Mouse (Mus musculus) A20 (cell line): ENCODE measurements around the gene Slc39a13.
"Not testable (repeated sequence)": the region's sequence is repeated elsewhere in the genome, so short reads cannot be mapped to it uniquely, and the experiment has no call there.

Source experiments
- DNase-seq: peaks from one replicate; pipeline ENCODE4 v3.0.0-alpha.2; 2011; ENCODE audit warnings: low read depth, low spot score

Gene Slc39a13

GRCm38 (mm10) chr2:91065544-91065943, 4.7 kb downstream of the Slc39a13 start:
- DNase-seq, result peak; percentile 55

- no peak for DNase-seq
Observed at GRCm38 (mm10) chr2:91064211-91064610, 6.0 kb downstream of the Slc39a13 start.

GRCm38 (mm10) chr2:91062779-91063606, 7.2 kb downstream of the Slc39a13 start:
- no peak for DNase-seq

GRCm38 (mm10) chr2:91061849-91062481, 8.3 kb downstream of the Slc39a13 start:
- DNase-seq, result no peak

GRCm38 (mm10) chr2:91060544-91061355, 9.5 kb downstream of the Slc39a13 start:
- no peak for DNase-seq

GRCm38 (mm10) chr2:91059376-91059775, 10.8 kb downstream of the Slc39a13 start:
- no peak for DNase-seq

GRCm38 (mm10) chr2:91058435-91058834, 11.8 kb downstream of the Slc39a13 start:
- no peak for DNase-seq

- DNase-seq, result peak; percentile 95
Observed at GRCm38 (mm10) chr2:91053934-91054382, 16.3 kb downstream of the Slc39a13 start, which contains the start of gene Psmc3. TSS of gene Psmc3 (plus strand) at chr2:91054009.

- peak; percentile 51 for DNase-seq
Observed at GRCm38 (mm10) chr2:91053181-91053933, 16.9 kb downstream of the Slc39a13 start.

GRCm38 (mm10) chr2:91052752-91053151, 17.5 kb downstream of the Slc39a13 start:
- peak; percentile 68 for DNase-seq

GRCm38 (mm10) chr2:91051917-91052316, 18.3 kb downstream of the Slc39a13 start:
- DNase-seq, result no peak

- no peak for DNase-seq
Observed at GRCm38 (mm10) chr2:91047359-91047758, 22.9 kb downstream of the Slc39a13 start.

GRCm38 (mm10) chr2:91045805-91046204, 24.4 kb downstream of the Slc39a13 start:
- not testable (repeated sequence) for DNase-seq

- DNase-seq, result no peak
Observed at GRCm38 (mm10) chr2:91044727-91045126, 25.5 kb downstream of the Slc39a13 start.

GRCm38 (mm10) chr2:91042651-91043398, 27.4 kb downstream of the Slc39a13 start:
- DNase-seq, result no peak

- DNase-seq, result no peak
Observed at GRCm38 (mm10) chr2:91041786-91042185, 28.4 kb downstream of the Slc39a13 start.

GRCm38 (mm10) chr2:91035385-91035784, 34.8 kb downstream of the Slc39a13 start, which contains the start of gene Rapsn:
TSS of gene Rapsn (plus strand) at chr2:91035620.
- DNase-seq, result no peak

- DNase-seq, result peak; percentile 55
Observed at GRCm38 (mm10) chr2:91033000-91033399, 37.2 kb downstream of the Slc39a13 start.

GRCm38 (mm10) chr2:91031216-91031615, 39.0 kb downstream of the Slc39a13 start:
- no peak for DNase-seq
